Mouse (Mus musculus) cortical plate, adult 2 months (tissue): ENCODE results near the gene Kdm5b.

ENCODE experiments used
- CTCF ChIP-seq: fragments of 200-500 bp; IDR thresholded peaks from 2 replicates; pipeline ENCODE4 v1.5.1; 2011; ENCODE audit warnings: mild to moderate bottlenecking, control low read depth, low read length; ENCODE audit not compliant: insufficient read depth; ENCODE audit errors: extremely low read depth
- POLR2A ChIP-seq: fragments of 200-500 bp; IDR thresholded peaks from 2 replicates; pipeline ENCODE4 v1.6.1; 2011; ENCODE audit warnings: mild to moderate bottlenecking, low read length, control low read depth; ENCODE audit not compliant: insufficient read depth; ENCODE audit errors: extremely low read depth

- TF ChIP-seq CTCF (no peak), POLR2A (no peak)
Observed at GRCm38 (mm10) chr1:134583560-134583959, 23.6 kb downstream of the Kdm5b start.
